Mouse (Mus musculus): ENCODE data around the gene Dlgap5. TPM values are rescaled to one million over a fixed set of nuclear protein-coding genes. Genes with fewer than 3 reads are reported as not detected.
A peak's percentile ranks its signal among the peaks of the same experiment; 100 is the strongest.

Gene Dlgap5
- polyA plus RNA-seq, 1 experiment: 5.9 TPM

DNA sequence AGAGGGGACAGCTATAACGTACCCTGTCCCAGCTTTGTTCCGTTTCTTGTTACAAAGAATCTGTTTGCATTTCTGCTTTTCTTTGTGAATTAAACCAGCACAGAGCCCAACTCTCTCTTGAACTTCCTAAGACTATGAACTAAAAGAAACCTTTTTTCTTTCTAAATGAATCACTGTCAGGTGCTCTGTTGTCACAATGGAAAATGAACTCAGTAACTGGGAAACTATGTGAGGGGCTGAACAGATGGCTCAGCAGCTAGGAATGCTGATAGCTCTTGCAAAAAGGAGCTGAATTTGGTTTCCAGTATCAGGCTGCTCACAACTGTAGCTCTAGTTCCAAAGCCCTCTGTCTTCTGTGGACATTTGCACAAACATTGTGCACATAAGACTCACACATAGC, 67.2 kb downstream of the Dlgap5 start:
- Histone ChIP-seq H3K27ac (ENCODE audit: control insufficient read depth, insufficient read depth, low read depth, low read length) (no peak overlapping the region), H3K4me1 (ENCODE audit: control insufficient read depth, insufficient read depth, low read length) (peaks cover 6% of the 10 kb centered on the region), H3K36me3 (ENCODE audit: control insufficient read depth, insufficient read depth, low read length) (no peaks in the 10 kb centered on the region), H3K4me3 (ENCODE audit: control insufficient read depth, low read depth, low read length) (no peak overlapping the region), H3K27me3 (ENCODE audit: control insufficient read depth, insufficient read depth, low read length) (no peaks in the 10 kb centered on the region)
- no peak for TF ChIP-seq POLR2A (IDR thresholded peaks at IDR 0.05; ENCODE audit: control insufficient read depth, low read depth, low read length)
- TF ChIP-seq CTCF (IDR thresholded peaks at IDR 0.05; ENCODE audit: control insufficient read depth, insufficient read depth, insufficient replicate concordance, low read depth, low read length): no peak

GRCm38 (mm10) chr14:47346715-47347114, 71.5 kb downstream of the Dlgap5 start:
- H3K27ac ChIP-seq (ENCODE audit: control insufficient read depth, insufficient read depth, low read depth, low read length): no peak overlapping the region
- TF ChIP-seq CTCF (IDR thresholded peaks at IDR 0.05; ENCODE audit: control insufficient read depth, insufficient read depth, insufficient replicate concordance, low read depth, low read length) (no peak), POLR2A (IDR thresholded peaks at IDR 0.05; ENCODE audit: control insufficient read depth, low read depth, low read length) (no peak)
- no peaks in the 10 kb centered on the region for H3K27me3 ChIP-seq (ENCODE audit: control insufficient read depth, insufficient read depth, low read length)
- H3K4me3 ChIP-seq (ENCODE audit: control insufficient read depth, low read depth, low read length): no peak overlapping the region
- no peaks in the 10 kb centered on the region for H3K36me3 ChIP-seq (ENCODE audit: control insufficient read depth, insufficient read depth, low read length)
- no peaks in the 10 kb centered on the region for H3K4me1 ChIP-seq (ENCODE audit: control insufficient read depth, insufficient read depth, low read length)

- Histone ChIP-seq H3K4me1 (ENCODE audit: control insufficient read depth, insufficient read depth, low read length) (no peaks in the 10 kb centered on the region), H3K27ac (ENCODE audit: control insufficient read depth, insufficient read depth, low read depth, low read length) (no peak overlapping the region), H3K27me3 (ENCODE audit: control insufficient read depth, insufficient read depth, low read length) (no peaks in the 10 kb centered on the region), H3K36me3 (ENCODE audit: control insufficient read depth, insufficient read depth, low read length) (no peaks in the 10 kb centered on the region), H3K4me3 (ENCODE audit: control insufficient read depth, low read depth, low read length) (no peak overlapping the region)
- TF ChIP-seq POLR2A (IDR thresholded peaks at IDR 0.05; ENCODE audit: control insufficient read depth, low read depth, low read length) (no peak), CTCF (IDR thresholded peaks at IDR 0.05; ENCODE audit: control insufficient read depth, insufficient read depth, insufficient replicate concordance, low read depth, low read length) (no peak)
Measured at GRCm38 (mm10) chr14:47341811-47342291, 76.4 kb downstream of the Dlgap5 start.

DNA sequence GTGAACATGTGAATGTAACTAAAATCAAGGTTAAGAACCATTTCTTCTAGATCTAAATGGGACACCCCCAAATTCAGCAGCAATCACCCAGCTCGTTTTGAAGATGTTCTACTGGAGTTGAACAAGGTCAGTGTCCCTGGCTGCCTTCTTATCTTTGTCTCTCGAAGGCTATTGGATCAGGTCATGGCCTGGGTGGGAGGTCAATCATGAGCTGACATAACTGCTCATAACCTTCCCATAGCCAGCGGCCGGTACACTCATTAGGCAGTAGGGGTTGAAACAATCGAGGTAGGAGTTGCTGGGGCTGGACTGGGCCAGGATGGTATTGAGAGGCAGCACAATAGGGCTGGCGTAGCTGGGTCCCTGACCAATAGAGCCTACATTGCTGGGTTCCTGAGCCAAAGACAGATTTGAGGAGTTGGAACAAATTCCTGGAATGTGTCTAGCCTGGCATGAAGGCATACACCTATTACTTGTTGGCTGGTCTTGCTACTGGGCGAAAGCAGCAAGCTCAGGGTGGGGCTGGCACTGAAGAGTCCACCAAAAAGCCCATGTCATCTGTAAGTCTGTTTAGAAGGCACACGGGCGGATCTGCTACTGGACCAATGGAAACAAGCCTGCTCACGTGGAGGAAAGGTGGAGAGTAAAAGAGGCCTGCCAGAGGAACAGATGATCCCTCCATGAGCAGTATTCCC, 77.8 kb downstream of the Dlgap5 start:
- Histone ChIP-seq H3K4me1 (ENCODE audit: control insufficient read depth, insufficient read depth, low read length) (no peaks in the 10 kb centered on the region), H3K27ac (ENCODE audit: control insufficient read depth, insufficient read depth, low read depth, low read length) (0 out of 2 replicates have a peak overlapping the region, but pooled peaks have one; percentile 3), H3K27me3 (ENCODE audit: control insufficient read depth, insufficient read depth, low read length) (no peaks in the 10 kb centered on the region), H3K4me3 (ENCODE audit: control insufficient read depth, low read depth, low read length) (no peak overlapping the region), H3K36me3 (ENCODE audit: control insufficient read depth, insufficient read depth, low read length) (no peaks in the 10 kb centered on the region)
- no peak for TF ChIP-seq POLR2A (IDR thresholded peaks at IDR 0.05; ENCODE audit: control insufficient read depth, low read depth, low read length)
- TF ChIP-seq CTCF (IDR thresholded peaks at IDR 0.05; ENCODE audit: control insufficient read depth, insufficient read depth, insufficient replicate concordance, low read depth, low read length): no peak

Other genes starting within 250 kb of the Dlgap5 start
- 0.67 and 0.81 TPM in 2 replicates for gene Gch1, start 229.0 kb downstream of the Dlgap5 start, polyA plus RNA-seq (2012; rRNA removed)
- gene Wdhd1, start 141.6 kb downstream of the Dlgap5 start, polyA plus RNA-seq (2012; rRNA removed): 3.3 and 4.3 TPM in 2 replicates
- 1.1 and 1.6 TPM in 2 replicates for gene Socs4, start 141.5 kb downstream of the Dlgap5 start, polyA plus RNA-seq (2012; rRNA removed)
- 41.8 and 43.7 TPM in 2 replicates for gene Mapk1ip1l, start 120.1 kb downstream of the Dlgap5 start, polyA plus RNA-seq (2012; rRNA removed)
- gene Lgals3, start 50.7 kb downstream of the Dlgap5 start, polyA plus RNA-seq (2012; rRNA removed): 8.9 and 13.5 TPM in 2 replicates
- gene Fbxo34, start 32.0 kb upstream of the Dlgap5 start, polyA plus RNA-seq (2012; rRNA removed): 51.5 and 52.5 TPM in 2 replicates
- 4.6 and 4.7 TPM in 2 replicates for gene Atg14, start 152.2 kb upstream of the Dlgap5 start, polyA plus RNA-seq (2012; rRNA removed)
- 1.1 and 1.2 TPM in 2 replicates for gene Ktn1, start 230.0 kb upstream of the Dlgap5 start, polyA plus RNA-seq (2012; rRNA removed)